Mouse (Mus musculus) MEL (cell line): ENCODE measurements at regions not wholly inside any gene's neighbourhood (a gene's known extent, or its start where the extent isn't known, plus 50 kb on each side); places are given as distances from the start of the nearest gene placed in this dataset.
"Not testable (repeated sequence)": the region's sequence is repeated elsewhere in the genome, so short reads cannot be mapped to it uniquely, and the experiment has no call there.

ENCODE experiments used
- CTCF ChIP-seq, 3 experiments: IDR thresholded peaks in 2 of 3; conservative IDR thresholded peaks in 1 of 3; 2 replicates each; pipeline ENCODE4 v1.5.1; 2011 to 2012; ENCODE audit warnings: low read length in 3 of 3, low read depth in 2 of 3, mild to moderate bottlenecking in 2 of 3, improper control_type of control experiment in 1 of 3, inconsistent platforms in 1 of 3, mixed read lengths in 1 of 3, moderate library complexity in 1 of 3; ENCODE audit not compliant: control insufficient read depth in 1 of 3, insufficient read depth in 1 of 3, poor library complexity in 1 of 3, severe bottlenecking in 1 of 3
- E2F4 ChIP-seq: IDR thresholded peaks from 2 replicates; pipeline ENCODE4 v1.6.1; 2011; ENCODE audit warnings: low read depth, low read length, improper control_type of control experiment, borderline replicate concordance
- NRF1 ChIP-seq: IDR thresholded peaks from 2 replicates; pipeline ENCODE4 v1.6.1; 2014; ENCODE audit warnings: low read depth, mild to moderate bottlenecking, inconsistent platforms, low read length, improper control_type of control experiment, moderate library complexity; ENCODE audit not compliant: poor library complexity, insufficient read depth, severe bottlenecking
- POLR2A ChIP-seq, 2 experiments: IDR thresholded peaks; 2 replicates each; pipeline ENCODE4 v1.6.1; 2011 to 2012; ENCODE audit warnings: low read length in 2 of 2, mild to moderate bottlenecking in 2 of 2, control low read depth in 1 of 2, improper control_type of control experiment in 1 of 2, low read depth in 1 of 2, moderate library complexity in 1 of 2; ENCODE audit not compliant: control insufficient read depth in 1 of 2, insufficient read depth in 1 of 2, poor library complexity in 1 of 2

DNA sequence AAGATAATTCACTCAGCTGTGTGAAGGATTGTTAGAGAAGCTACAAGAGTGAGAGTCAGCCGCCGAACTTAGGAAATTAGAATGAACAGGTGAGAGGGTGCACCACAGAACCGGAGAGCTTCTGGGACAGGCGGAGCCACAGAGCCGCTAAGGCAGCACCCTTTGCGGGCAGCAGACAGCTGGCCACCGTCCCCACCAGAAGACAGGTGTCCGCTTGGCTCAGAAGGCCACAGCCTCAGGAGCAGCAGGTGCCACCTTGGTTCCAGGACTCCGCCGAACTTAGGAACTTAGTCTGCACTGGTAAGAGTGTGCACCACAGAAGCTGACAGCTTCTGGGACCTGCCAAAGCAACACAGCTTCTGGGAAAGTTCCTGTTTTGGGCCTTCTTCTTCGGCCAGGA is 93.4 kb upstream of the Usp25 start:
- not testable (repeated sequence) for TF ChIP-seq CTCF (IDR thresholded peaks at IDR 0.05 in 2 of 3, conservative IDR thresholded peaks at IDR 0.05 in 1 of 3; ENCODE audit: control insufficient read depth in 1 of 3, insufficient read depth in 1 of 3, low read depth in 2 of 3, low read length in 3 of 3, poor library complexity in 1 of 3, severe bottlenecking in 1 of 3); POLR2A (IDR thresholded peaks at IDR 0.05; ENCODE audit: control insufficient read depth in 1 of 2, insufficient read depth in 1 of 2, low read depth in 1 of 2, low read length in 2 of 2, poor library complexity in 1 of 2); E2F4; NRF1
